Mouse (Mus musculus): Measurements from ENCODE around the gene Ntsr2.
"Not testable (repeated sequence)": the region's sequence is repeated elsewhere in the genome, so short reads cannot be mapped to it uniquely, and the experiment has no call there.

Gene Ntsr2

DNA sequence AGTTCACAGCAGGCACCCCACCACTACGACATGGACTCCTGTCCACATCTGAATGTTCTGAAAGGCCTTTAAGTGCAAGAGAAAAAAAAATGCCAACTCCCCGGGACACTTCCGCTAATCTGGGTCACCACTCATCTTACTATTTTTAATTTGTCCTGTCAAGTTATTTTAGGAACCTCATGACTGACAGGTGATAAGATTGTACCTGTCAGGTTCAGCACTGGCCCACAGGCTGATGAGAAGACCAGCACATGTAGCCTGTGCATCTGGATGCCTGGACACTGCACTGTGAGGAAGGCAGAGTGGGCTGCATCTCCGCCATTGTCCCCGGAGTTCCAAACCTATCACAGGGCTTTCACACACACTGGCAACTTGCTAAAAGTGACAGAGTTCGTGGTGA lies 3.4 kb upstream of the Ntsr2 start:
- no peak for DNase-seq

DNA sequence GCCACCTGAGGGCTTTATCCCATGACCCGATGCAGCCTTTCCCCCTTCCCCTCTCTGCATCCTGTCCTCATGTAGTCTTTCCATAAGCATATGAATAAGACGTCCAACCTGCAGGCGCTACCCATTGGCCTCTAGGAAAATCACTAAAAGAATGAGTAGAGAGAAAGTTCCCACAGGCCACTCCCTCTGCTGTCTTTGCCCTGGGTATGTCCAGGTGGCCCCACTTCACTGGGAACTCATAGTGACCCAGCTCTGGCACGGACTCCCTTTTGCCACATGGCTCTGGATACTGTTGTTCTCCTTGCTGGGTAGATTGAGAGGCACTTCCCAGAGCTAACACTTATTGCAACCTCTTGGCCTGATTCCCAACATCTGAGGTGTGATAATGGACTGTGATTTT lies 2.4 kb downstream of the Ntsr2 start:
- no peak for DNase-seq

- DNase-seq = no peak
These were observed 4.0 kb downstream of the Ntsr2 start for GRCm38 (mm10) chr12:16656906-16657875.

GRCm38 (mm10) chr12:16661459-16661858 lies 8.3 kb downstream of the Ntsr2 start:
- DNase-seq = no peak

DNA sequence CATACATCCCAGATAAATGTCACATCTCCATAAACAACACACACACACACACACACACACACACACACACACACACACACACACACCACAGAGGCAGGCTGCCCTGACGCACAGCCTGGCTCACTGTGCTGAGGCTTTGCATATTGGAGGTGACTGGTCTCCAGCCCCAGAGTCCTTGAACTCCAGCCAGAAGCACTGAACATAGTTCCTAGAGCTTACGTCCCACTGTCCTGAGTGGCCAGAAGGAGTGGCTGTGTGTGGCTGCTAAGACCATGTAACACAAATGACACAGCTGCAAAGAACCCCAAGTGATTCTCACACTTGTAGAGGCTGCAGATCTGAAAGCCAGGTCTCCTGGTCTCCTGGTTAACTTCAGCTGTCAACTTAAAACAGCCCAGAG lies 8.8 kb downstream of the Ntsr2 start:
- DNase-seq = no peak

- no peak for DNase-seq
These were observed 9.9 kb downstream of the Ntsr2 start for GRCm38 (mm10) chr12:16662955-16663585.

DNA sequence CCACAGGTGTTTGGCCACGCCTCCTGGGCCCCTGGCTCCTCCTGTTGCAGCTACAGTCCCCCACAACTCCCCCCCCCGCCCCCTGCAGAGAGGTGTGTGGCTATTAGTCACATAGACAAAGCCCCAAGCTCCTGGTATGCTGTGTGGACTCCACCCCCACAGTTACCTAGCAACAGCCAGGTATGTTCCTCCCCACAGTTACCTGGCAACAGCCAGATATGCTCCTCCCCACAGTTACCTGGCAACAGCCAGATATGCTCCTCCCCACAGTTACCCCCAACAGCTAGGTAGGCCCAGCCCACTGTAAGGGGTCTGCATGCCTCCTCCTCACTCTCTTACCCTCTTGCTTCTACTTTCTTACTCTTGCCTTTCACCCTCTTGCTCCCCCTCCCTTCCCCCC lies 11.8 kb downstream of the Ntsr2 start:
- DNase-seq = no peak

- DNase-seq = no peak
These were observed 16.0 kb downstream of the Ntsr2 start for GRCm38 (mm10) chr12:16669176-16669575.

GRCm38 (mm10) chr12:16672246-16672645 lies 19.1 kb downstream of the Ntsr2 start:
- no peak for DNase-seq

DNA sequence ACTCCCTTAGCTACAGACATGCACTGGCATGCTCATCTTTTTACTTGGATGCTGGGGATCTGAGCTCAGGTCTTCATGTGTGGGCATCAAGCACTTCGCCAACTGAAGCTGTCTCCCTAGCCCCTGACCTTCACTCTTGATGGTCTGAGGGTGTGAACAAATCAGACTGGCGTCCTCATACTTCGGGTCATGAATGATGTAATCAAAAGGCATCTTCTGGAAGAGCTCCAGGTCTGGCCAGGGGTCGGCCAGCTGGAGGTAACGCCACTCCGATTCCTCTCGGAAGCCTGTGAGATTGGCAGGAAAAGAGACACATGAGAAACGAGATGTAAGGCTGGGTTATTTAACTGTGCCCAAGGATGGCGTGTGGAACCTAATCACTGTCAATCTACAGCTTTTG lies 37.4 kb downstream of the Ntsr2 start:
- no peak for DNase-seq

DNA sequence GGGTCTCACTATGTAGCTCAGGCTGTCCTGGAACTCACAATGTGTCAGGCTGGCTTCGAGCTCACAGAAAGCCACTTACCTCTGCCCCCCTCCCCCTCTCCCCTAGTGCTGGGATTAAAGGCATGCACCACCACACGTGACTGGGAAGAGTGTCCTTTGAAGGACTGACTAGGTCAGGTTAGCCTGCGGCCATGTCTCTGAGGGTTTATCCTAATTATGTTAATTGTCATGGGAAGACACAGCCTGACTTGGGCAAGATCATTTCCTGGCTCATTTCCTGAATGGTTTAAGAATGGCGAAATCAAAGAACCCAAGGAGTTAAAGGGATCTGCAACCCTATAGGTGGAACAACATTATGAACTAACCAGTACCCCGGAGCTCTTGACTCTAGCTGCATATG lies 41.6 kb downstream of the Ntsr2 start:
- no peak for DNase-seq

- DNase-seq = not testable (repeated sequence)
These were observed 42.1 kb downstream of the Ntsr2 start for GRCm38 (mm10) chr12:16695252-16695651.

GRCm38 (mm10) chr12:16696146-16696545 lies 43.0 kb downstream of the Ntsr2 start:
- no peak for DNase-seq

DNA sequence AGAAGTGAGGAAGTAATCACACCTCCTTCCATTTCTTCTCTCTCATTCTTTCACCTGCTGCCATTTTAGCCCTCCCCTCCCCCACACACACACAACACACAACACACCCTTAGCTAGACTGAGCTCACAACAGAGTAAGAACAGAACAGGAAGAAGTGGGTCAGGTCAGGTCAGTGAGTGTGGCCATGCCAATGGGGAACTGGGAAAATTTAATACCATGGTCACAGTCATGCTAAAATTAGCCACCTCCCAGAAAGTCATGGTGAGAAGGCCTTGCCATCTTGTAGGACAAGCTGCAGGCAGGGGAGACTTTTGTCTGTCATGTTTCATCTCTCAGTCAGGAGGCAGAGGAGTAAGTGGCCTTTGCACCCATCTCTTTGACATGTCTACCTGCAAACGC lies 45.5 kb downstream of the Ntsr2 start:
- no peak for DNase-seq
